Mouse (Mus musculus): ENCODE measurements around the gene Hsf2bp. TPM values are rescaled to one million over a fixed set of nuclear protein-coding genes. Genes with fewer than 3 reads are reported as not detected.

Gene Hsf2bp
- polyA plus RNA-seq, 1 experiment, result not detected

DNA sequence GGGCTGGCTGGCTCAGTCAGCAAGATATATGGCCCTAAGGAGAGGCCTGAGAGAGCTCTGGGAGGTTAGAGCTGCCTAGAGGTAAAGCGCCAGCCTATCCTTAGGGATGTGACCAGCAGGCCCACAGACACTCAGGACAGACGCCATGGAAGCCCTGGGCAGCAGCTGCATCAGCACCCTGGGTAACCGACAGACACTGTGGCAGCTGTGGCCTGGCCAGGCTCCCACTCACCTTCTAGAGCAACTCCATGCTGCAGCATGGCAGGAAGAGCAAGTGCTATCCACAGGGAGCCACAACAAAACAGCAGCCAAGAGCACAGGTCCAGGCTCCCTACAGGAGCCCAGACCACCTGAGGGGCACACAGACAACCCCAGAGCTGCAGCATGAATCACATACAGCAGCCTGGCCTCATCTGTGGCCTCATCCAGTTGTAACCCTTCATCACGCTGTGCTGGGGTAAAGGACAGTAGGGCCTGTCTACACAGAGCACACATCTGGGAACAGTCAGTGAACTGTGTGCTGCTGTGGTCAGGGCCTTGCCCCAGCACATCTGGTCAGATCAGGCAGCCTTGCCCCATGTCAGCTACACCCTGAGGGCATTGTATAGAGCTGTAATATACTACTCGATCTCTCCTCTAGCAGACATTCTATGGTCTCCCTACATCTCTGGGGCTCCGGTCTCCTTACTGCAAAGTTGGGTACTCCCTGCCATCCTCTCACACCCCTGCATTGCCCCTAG, 100.9 kb downstream of the Hsf2bp start:
- Histone ChIP-seq H3K27me3 (replicated peaks) (peaks cover 69% of the 10 kb centered on the region), H3K9me3 (peaks cover 14% of the 10 kb centered on the region), H3K4me3 (replicated peaks) (peak overlapping the region; percentile 44), H3K4me1 (peaks cover 74% of the 10 kb centered on the region), H3K36me3 (replicated peaks; ENCODE audit: low read length) (no peaks in the 10 kb centered on the region)
- TF ChIP-seq GATA1 (IDR thresholded peaks at IDR 0.05; ENCODE audit: borderline replicate concordance, low read length) (no peak), FLI1 (IDR thresholded peaks at IDR 0.05; ENCODE audit: low read length) (no peak)

DNA sequence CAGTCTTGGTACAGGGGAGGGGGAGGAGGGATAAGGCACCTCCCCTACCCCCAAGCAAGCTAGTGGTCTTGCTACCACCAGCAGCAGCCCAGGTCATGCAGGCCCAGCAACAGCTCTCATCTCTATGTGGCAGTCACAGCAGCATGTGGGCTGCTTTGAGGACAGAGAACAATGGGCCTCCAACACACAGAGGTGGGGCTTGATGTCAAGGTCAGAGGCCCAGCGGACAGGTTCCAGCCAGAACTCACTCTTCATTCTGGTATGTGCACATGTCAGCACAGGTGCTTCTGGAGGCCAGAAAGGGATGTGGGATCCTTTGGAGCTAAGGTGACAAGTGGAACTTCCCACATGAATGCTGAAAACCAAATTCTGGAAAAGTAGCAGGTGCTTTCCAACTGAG, 102.2 kb downstream of the Hsf2bp start:
- TF ChIP-seq FLI1 (IDR thresholded peaks at IDR 0.05; ENCODE audit: low read length) (no peak), GATA1 (IDR thresholded peaks at IDR 0.05; ENCODE audit: borderline replicate concordance, low read length) (no peak)
- Histone ChIP-seq H3K4me1 (peaks cover 83% of the 10 kb centered on the region), H3K27me3 (replicated peaks) (peaks cover 65% of the 10 kb centered on the region), H3K36me3 (replicated peaks; ENCODE audit: low read length) (no peaks in the 10 kb centered on the region), H3K4me3 (replicated peaks) (no peak overlapping the region), H3K9me3 (peaks cover 14% of the 10 kb centered on the region)

DNA sequence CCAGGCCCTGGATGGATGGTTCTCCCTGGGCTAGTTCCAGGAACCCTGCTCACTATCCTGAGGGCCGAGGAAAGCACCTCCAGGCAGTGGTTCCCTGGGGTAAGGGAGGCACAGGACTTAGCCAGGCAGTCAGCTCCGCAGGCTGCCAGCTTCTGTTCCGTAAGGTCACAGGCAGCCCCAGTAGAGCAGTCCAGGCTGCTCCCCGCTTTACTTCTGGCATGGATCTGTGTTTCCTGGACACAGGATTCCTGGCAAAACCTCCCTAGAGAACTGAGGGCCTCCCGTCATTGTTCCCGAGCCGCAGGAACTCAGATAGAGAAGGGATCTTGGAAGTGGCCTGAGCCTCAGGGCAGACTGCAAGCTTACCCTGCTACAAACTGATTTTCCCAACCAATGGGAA, 104.7 kb downstream of the Hsf2bp start:
- Histone ChIP-seq H3K4me3 (replicated peaks) (no peak overlapping the region), H3K9me3 (peaks cover 14% of the 10 kb centered on the region), H3K36me3 (replicated peaks; ENCODE audit: low read length) (no peaks in the 10 kb centered on the region), H3K4me1 (peaks cover 73% of the 10 kb centered on the region), H3K27me3 (replicated peaks) (peaks cover 65% of the 10 kb centered on the region)
- TF ChIP-seq GATA1 (IDR thresholded peaks at IDR 0.05; ENCODE audit: borderline replicate concordance, low read length) (no peak), FLI1 (IDR thresholded peaks at IDR 0.05; ENCODE audit: low read length) (no peak)

GRCm38 (mm10) chr17:31929844-31930715, 106.1 kb downstream of the Hsf2bp start:
- Histone ChIP-seq H3K27me3 (replicated peaks) (peaks cover 64% of the 10 kb centered on the region), H3K9me3 (peaks cover 14% of the 10 kb centered on the region), H3K4me1 (peaks cover 64% of the 10 kb centered on the region), H3K36me3 (replicated peaks; ENCODE audit: low read length) (no peaks in the 10 kb centered on the region), H3K4me3 (replicated peaks) (no peak overlapping the region)
- TF ChIP-seq FLI1 (IDR thresholded peaks at IDR 0.05; ENCODE audit: low read length) (no peak), GATA1 (IDR thresholded peaks at IDR 0.05; ENCODE audit: borderline replicate concordance, low read length) (no peak; the same call in 2 of the 3 replicates)

DNA sequence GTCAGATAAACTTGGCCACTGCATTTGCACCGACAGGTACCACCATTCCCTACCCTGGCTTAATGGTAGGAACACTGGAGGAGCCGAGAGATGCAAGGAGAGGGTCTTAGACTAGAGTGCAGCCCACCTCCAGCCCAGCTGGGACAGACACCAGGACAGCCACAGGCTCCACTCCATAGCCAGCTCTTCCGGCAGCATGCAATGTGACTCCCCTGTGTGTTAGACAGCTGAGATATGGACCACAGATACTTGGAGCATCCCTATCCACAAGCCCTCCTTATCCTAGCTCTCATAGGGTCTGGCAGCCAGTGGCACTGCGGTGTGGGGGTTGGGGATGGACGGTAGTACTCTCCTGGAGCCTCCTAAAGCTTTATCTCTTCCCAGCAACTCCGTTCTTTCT, 107.1 kb downstream of the Hsf2bp start:
- Histone ChIP-seq H3K36me3 (replicated peaks; ENCODE audit: low read length) (no peaks in the 10 kb centered on the region), H3K27me3 (replicated peaks) (peaks cover 60% of the 10 kb centered on the region), H3K4me3 (replicated peaks) (no peak overlapping the region), H3K4me1 (peaks cover 59% of the 10 kb centered on the region), H3K9me3 (peaks cover 13% of the 10 kb centered on the region)
- TF ChIP-seq FLI1 (IDR thresholded peaks at IDR 0.05; ENCODE audit: low read length) (no peak), GATA1 (IDR thresholded peaks at IDR 0.05; ENCODE audit: borderline replicate concordance, low read length) (no peak)

GRCm38 (mm10) chr17:31927895-31928626, 108.1 kb downstream of the Hsf2bp start:
- H3K36me3 ChIP-seq (replicated peaks; ENCODE audit: low read length), result no peaks in the 10 kb centered on the region
- H3K9me3 ChIP-seq, result peaks cover 3% of the 10 kb centered on the region
- H3K4me1 ChIP-seq, result peaks cover 65% of the 10 kb centered on the region
- no peak overlapping the region for H3K4me3 ChIP-seq (replicated peaks)
- no peak for TF ChIP-seq GATA1 (IDR thresholded peaks at IDR 0.05; ENCODE audit: borderline replicate concordance, low read length)
- peaks cover 56% of the 10 kb centered on the region for H3K27me3 ChIP-seq (replicated peaks)

GRCm38 (mm10) chr17:31924229-31924628, 111.9 kb downstream of the Hsf2bp start:
- no peak overlapping the region for H3K4me3 ChIP-seq (replicated peaks)
- H3K27me3 ChIP-seq (replicated peaks), result peaks cover 36% of the 10 kb centered on the region
- no peaks in the 10 kb centered on the region for H3K36me3 ChIP-seq (replicated peaks; ENCODE audit: low read length)
- H3K4me1 ChIP-seq, result peaks cover 69% of the 10 kb centered on the region
- H3K9me3 ChIP-seq, result no peaks in the 10 kb centered on the region
- TF ChIP-seq FLI1 (IDR thresholded peaks at IDR 0.05; ENCODE audit: low read length) (no peak), GATA1 (IDR thresholded peaks at IDR 0.05; ENCODE audit: borderline replicate concordance, low read length) (no peak)

GRCm38 (mm10) chr17:31923310-31923970, 112.7 kb downstream of the Hsf2bp start:
- H3K9me3 ChIP-seq, result no peaks in the 10 kb centered on the region
- no peaks in the 10 kb centered on the region for H3K36me3 ChIP-seq (replicated peaks; ENCODE audit: low read length)
- no peak for TF ChIP-seq GATA1 (IDR thresholded peaks at IDR 0.05; ENCODE audit: borderline replicate concordance, low read length)
- no peak for TF ChIP-seq FLI1 (IDR thresholded peaks at IDR 0.05; ENCODE audit: low read length)
- H3K4me3 ChIP-seq (replicated peaks), result no peak overlapping the region
- peaks cover 29% of the 10 kb centered on the region for H3K27me3 ChIP-seq (replicated peaks)
- H3K4me1 ChIP-seq, result peaks cover 69% of the 10 kb centered on the region

DNA sequence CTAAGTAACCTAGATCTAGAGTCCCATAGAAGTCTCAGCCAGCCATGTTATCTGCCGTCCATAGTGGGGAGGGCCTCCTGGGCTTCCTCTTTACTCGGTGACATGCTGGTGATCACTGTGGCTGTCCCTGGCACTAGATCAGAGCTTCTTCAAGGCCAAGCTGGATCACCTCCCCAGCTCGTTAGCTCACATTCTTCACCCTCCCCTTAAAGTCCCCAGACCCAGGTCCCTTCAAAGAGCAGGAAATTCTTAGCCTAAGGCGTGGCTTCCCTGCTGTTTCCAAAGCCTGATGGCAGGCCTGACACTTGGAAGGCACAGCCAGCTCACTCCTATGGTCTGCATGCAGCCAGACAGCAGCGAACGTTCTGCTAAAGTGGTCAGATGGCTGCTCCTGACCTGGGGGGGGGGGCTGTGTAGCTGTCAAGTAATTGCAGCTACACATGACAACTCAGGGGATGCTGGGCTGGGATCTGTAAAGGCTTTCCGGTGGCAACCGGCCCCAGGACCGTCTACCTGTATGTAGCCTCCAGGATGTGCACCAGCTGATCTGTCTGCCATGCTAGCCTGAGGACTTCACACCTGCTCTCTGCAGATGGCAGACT, 115.5 kb downstream of the Hsf2bp start:
- no peaks in the 10 kb centered on the region for H3K9me3 ChIP-seq
- H3K4me1 ChIP-seq, result peaks cover 73% of the 10 kb centered on the region
- no peak overlapping the region for H3K4me3 ChIP-seq (replicated peaks)
- TF ChIP-seq FLI1 (IDR thresholded peaks at IDR 0.05; ENCODE audit: low read length) (no peak), GATA1 (IDR thresholded peaks at IDR 0.05; ENCODE audit: borderline replicate concordance, low read length) (no peak)
- no peaks in the 10 kb centered on the region for H3K36me3 ChIP-seq (replicated peaks; ENCODE audit: low read length)
- H3K27me3 ChIP-seq (replicated peaks), result peaks cover 28% of the 10 kb centered on the region

Data from megakaryocyte, embryonic 14.5 days (primary cell).